Mouse (Mus musculus) embryonic facial prominence, embryonic 11.5 days (tissue): ENCODE measurements at regions not wholly inside any gene's neighbourhood (a gene's known extent, or its start where the extent isn't known, plus 50 kb on each side); places are given as distances from the start of the nearest gene placed in this dataset.
"Not testable (repeated sequence)": the region's sequence is repeated elsewhere in the genome, so short reads cannot be mapped to it uniquely, and the experiment has no call there.

Experiments used
- ATAC-seq: fragments of 200-750 bp; cut with Nextera tagmentation; replicated peaks from 2 replicates; pipeline ENCODE4 v1.8.0; 2017; ENCODE audit warnings: low read depth; ENCODE audit not compliant: insufficient number of reproducible peaks, low FRiP score, low TSS enrichment
- DNase-seq: peaks from one replicate; pipeline ENCODE4 v3.0.0-alpha.2; 2015; ENCODE audit warnings: low spot score
- H3K27ac ChIP-seq: fragments of 300-500 bp; sonication (generic); replicated peaks from 2 replicates; pipeline ENCODE4 v1.5.1; 2014; ENCODE audit warnings: mild to moderate bottlenecking, low read depth, low read length, control low read depth
- H3K27me3 ChIP-seq: fragments of 300-500 bp; sonication (generic); 2 replicates; pipeline ENCODE4 v1.6.1; 2014; ENCODE audit warnings: mild to moderate bottlenecking, low read length, moderate library complexity, mixed read lengths; ENCODE audit not compliant: control insufficient read depth, insufficient read depth
- H3K36me3 ChIP-seq: fragments of 300-500 bp; sonication (generic); replicated peaks from 2 replicates; pipeline ENCODE4 v1.6.1; 2014; ENCODE audit warnings: low read depth, mild to moderate bottlenecking, low read length, moderate library complexity, mixed read lengths; ENCODE audit not compliant: control insufficient read depth, insufficient read depth
- H3K4me1 ChIP-seq: fragments of 300-500 bp; sonication (generic); 2 replicates; pipeline ENCODE4 v1.6.1; 2014; ENCODE audit warnings: low read length, mixed read lengths; ENCODE audit not compliant: control insufficient read depth, insufficient read depth
- H3K4me2 ChIP-seq: fragments of 300-500 bp; sonication (generic); 2 replicates; pipeline ENCODE4 v1.6.1; 2014; ENCODE audit warnings: low read depth, mild to moderate bottlenecking, control low read depth, low read length, moderate library complexity
- H3K4me3 ChIP-seq: fragments of 300-500 bp; sonication (generic); 2 replicates; pipeline ENCODE4 v1.5.1; 2014; ENCODE audit warnings: low read depth, low read length, control low read depth
- H3K9ac ChIP-seq: fragments of 300-500 bp; sonication (generic); replicated peaks from 2 replicates; pipeline ENCODE4 v1.6.1; 2014; ENCODE audit warnings: mild to moderate bottlenecking, control low read depth, low read length
- H3K9me3 ChIP-seq: fragments of 300-500 bp; sonication (generic); replicated peaks from 2 replicates; pipeline ENCODE4 v1.6.1; 2016; ENCODE audit warnings: mild to moderate bottlenecking, low read length, inconsistent platforms, mixed read lengths; ENCODE audit not compliant: control insufficient read depth
- WGBS: fragments of 180-500 bp; shearing (Covaris S2); extraction: QIAGEN DNeasy Blood & Tissue Kit; methylation state at CpG from one replicate; pipeline ENCODE4 v1.1.7; 2014; 5-methylcytosine and 5-hydroxymethylcytosine counted together

DNA sequence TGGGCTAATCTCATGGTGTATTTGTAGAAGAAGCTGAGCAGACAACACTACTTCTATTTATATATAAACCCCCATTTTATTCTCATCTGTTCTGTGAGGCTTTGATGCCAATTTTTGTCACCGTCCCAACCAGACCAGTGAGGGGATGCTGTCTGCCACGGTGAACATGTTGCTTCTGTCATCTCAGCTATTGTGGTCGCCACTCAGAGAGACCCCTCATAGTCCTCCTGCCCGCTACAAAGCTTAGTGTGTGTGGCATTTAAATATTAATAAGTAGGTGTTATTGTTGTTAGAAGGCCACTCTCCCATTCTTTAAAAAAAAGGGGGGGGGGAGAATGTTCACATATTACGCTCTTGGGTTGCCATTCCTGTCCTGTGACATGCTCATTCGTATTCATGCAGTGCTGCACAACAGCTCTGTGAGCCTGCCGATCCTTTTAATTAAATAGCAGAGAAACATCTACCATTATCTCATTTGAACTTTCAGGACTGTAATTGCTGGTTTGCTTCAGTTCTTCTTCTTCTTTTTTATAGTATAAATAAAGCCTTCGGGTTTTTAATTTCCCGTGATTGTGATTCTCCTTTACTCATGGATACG, 161.4 kb downstream of the Enc1 start:
- no peaks in the 10 kb centered on the region for H3K9me3 ChIP-seq
- ATAC-seq (no peak), DNase-seq (no peak)
- H3K27ac ChIP-seq, result no peak overlapping the region
- H3K9ac ChIP-seq, result no peak overlapping the region
- WGBS, result 85% methylated on average over 10 of the region's 10 CpGs
- H3K36me3 ChIP-seq, result no peaks in the 10 kb centered on the region
- no peak overlapping the region for H3K4me2 ChIP-seq
- H3K4me1 ChIP-seq, result no peaks in the 10 kb centered on the region
- H3K4me3 ChIP-seq, result no peak overlapping the region
- H3K27me3 ChIP-seq, result no peaks in the 10 kb centered on the region

DNA sequence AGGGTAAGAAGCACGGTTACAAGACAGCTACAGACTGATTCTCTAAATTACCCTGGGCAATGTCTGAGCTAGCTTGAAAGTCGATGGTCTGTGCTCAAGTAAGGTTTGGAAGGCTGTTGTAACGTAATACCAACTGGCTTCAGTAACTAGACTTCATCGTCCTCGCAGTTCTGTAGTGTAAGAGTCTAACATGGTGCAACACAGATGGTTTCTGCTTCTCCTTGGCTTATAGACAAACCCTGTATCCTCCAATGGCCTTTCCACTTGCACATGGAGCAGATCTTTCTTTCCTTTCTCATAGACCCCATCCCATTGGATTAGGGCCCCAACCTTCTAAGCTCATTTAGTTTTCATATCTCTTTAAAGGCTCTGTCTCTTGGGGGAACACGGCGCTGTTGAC, 160.7 kb downstream of the Enc1 start:
- Histone ChIP-seq H3K27me3 (no peaks in the 10 kb centered on the region), H3K9ac (no peak overlapping the region), H3K4me1 (no peaks in the 10 kb centered on the region), H3K36me3 (no peaks in the 10 kb centered on the region), H3K27ac (no peak overlapping the region), H3K9me3 (no peaks in the 10 kb centered on the region), H3K4me2 (no peak overlapping the region), H3K4me3 (no peak overlapping the region)
- WGBS, result 77% methylated on average over 7 of the region's 7 CpGs
- ATAC-seq (no peak), DNase-seq (no peak)

DNA sequence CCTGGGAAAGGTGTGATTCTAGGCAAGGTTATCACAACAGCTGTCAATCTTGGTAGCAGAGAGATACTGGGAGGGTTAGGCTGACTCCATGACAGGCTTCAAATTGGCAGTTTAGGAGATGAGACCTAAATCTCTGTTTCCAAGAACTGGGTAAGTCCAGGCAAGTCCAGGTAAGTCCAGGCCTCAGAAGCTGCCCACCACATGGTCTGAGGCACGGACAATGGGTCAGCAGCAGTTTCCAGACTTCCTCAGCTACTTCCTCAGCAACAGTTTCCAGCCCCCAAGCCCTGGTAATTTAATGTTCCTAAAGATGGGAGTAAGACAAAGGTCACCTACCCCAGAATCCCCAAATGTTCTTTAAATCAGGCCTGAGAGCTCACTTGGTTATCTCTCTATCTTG, 157.1 kb downstream of the Enc1 start:
- Histone ChIP-seq H3K9me3 (no peaks in the 10 kb centered on the region), H3K36me3 (no peaks in the 10 kb centered on the region), H3K27ac (no peak overlapping the region), H3K4me1 (no peaks in the 10 kb centered on the region), H3K4me3 (no peak overlapping the region), H3K4me2 (no peak overlapping the region), H3K27me3 (no peaks in the 10 kb centered on the region), H3K9ac (no peak overlapping the region)
- no peak for ATAC-seq
- DNase-seq, result no peak
- WGBS, result 88% methylated on average over 1 of the region's 1 CpGs

DNA sequence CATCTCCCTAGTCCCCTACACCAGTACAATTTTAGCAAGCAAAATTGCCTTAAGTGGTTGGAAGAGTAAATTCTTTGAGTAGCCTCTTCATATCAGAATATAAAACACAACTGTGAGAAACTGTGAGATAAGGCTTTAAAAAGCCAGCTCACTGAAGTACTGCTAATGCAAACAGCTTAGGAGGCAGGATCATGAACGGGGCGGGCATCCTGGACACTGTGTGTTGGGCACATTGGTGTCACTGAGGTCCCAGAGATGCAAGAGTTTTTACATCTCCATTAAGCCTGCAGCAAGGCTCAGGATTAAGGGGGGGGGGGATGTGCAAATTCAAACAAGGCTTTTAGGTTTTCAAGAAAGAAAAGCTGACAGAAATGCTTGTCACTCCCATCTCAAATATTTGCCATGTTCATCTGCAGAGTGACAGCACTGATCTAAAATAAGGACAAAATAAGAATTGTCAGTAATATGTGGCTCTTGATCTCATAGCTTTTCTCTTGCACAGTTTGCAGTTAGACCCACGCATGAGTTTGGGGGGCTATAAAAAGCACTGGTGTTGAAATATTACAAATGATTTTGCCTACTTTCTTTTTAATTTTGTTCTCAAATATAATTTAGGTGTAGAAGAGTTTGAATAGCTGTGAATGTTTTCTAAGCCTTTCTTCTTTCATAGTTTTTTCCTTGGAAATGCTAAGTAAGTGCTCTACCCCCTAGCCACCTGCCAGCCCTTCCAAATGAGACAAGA, 156.2 kb downstream of the Enc1 start:
- no peak overlapping the region for H3K4me2 ChIP-seq
- no peak overlapping the region for H3K4me3 ChIP-seq
- WGBS, result 89% methylated on average over 3 of the region's 3 CpGs
- no peaks in the 10 kb centered on the region for H3K27me3 ChIP-seq
- no peaks in the 10 kb centered on the region for H3K36me3 ChIP-seq
- H3K27ac ChIP-seq, result no peak overlapping the region
- no peaks in the 10 kb centered on the region for H3K9me3 ChIP-seq
- no peaks in the 10 kb centered on the region for H3K4me1 ChIP-seq
- ATAC-seq (no peak), DNase-seq (no peak)
- no peak overlapping the region for H3K9ac ChIP-seq

DNA sequence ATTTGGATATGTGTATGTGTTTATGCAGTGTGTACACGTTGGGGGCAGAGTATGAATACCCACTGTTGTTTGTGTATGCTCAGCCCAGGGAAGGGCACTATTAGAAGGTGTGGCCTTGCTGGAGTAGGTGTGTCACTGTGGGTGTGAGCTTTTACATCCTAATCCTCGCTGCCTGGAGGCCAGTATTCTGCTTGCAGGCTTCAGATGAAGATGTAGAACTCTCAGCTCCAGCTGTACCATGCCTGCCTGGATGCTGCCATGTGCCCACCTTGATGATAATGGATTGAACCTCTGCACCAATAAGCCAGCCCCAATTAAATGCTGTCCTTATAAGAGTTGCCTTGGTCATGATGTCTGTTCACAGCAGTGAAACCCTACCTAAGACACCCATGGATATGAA, 155.4 kb downstream of the Enc1 start:
- 72% methylated on average over 2 of the region's 2 CpGs for WGBS
- not testable (repeated sequence) for H3K27ac ChIP-seq, H3K4me3 ChIP-seq, H3K36me3 ChIP-seq, DNase-seq, H3K27me3 ChIP-seq, ATAC-seq, H3K9ac ChIP-seq, H3K4me1 ChIP-seq, H3K9me3 ChIP-seq, H3K4me2 ChIP-seq

DNA sequence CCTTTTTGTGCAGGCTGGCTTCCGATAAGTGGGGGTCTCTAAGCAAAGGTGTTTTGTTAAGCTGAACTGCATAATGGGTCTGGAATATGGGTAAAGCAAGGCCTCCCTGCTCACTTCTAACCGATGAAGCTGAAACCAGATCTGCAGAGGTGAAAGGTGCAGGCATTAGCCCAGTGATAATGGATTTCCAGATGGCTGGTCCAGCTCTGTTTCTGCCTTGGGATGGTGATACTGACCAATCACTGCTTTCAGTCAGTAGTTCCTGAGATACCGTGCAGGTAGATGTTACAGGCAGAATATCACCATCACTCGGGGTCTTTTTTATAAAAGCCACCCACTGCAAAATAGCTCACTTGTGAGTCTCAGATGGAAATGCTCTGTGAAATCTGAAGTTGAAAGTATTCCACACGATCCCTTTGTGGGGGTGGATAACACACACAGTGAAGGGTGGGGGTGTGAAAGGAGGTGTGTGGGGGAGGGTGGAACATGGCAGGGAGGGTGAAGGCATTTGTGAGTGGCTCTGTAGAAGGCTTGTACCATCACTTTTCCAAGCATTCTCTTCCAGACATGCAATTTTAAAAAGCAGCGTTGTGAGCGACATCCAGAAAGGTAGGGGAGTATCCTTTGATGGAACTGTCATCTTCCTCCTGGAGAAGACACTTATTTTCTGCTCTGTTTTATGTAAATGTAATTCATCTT, 154.0 kb downstream of the Enc1 start:
- Histone ChIP-seq H3K27ac (no peak overlapping the region), H3K9ac (no peak overlapping the region), H3K4me1 (no peaks in the 10 kb centered on the region), H3K4me3 (no peak overlapping the region), H3K4me2 (no peak overlapping the region), H3K9me3 (no peaks in the 10 kb centered on the region), H3K36me3 (no peaks in the 10 kb centered on the region), H3K27me3 (no peaks in the 10 kb centered on the region)
- DNase-seq (no peak), ATAC-seq (no peak)
- 71% methylated on average over 7 of the region's 7 CpGs for WGBS

DNA sequence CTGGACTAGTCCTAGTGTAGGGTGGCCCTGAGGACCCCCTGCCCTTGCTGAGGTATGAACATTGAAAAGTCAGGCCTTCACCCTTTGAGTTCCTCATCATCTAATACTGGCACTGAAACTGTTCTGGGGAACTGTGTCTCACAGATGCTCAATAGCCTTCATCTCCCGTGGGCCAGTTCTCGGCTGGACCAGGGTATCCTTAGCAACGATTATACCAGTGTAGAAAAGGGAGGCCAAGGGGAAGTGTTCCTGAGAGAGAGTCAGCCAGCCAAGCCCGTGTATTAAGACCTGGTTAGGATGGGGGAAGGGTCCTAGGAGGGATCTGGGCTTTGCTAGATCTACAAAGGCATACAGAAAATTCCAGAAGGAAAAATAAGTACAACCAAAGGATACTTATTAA, 153.2 kb downstream of the Enc1 start:
- Histone ChIP-seq H3K27ac (no peak overlapping the region), H3K4me1 (no peaks in the 10 kb centered on the region), H3K4me2 (no peak overlapping the region), H3K9ac (no peak overlapping the region), H3K9me3 (no peaks in the 10 kb centered on the region), H3K4me3 (no peak overlapping the region), H3K36me3 (no peaks in the 10 kb centered on the region), H3K27me3 (no peaks in the 10 kb centered on the region)
- ATAC-seq (no peak), DNase-seq (no peak)
- 67% methylated on average over 4 of the region's 4 CpGs for WGBS

DNA sequence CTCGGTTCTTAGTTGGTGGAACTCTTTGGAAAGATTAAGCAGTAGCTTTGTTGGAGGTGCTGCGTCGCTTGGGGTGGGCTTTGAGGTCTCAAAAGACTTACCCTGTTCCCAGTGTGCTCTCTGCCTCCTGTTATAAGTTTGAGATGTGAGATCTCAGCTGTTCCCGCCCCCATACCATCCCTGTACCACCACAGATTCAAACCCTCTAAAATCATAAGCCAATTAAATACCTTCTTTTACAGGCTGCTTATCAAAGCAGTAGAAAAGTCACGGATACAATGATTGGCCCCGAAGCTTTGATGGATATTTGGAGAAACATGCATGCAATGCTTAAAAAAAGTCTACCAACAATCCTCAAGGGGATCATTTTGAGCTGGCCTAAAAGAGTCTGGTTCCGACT, 152.6 kb downstream of the Enc1 start:
- Histone ChIP-seq H3K4me2 (no peak overlapping the region), H3K9ac (no peak overlapping the region), H3K27me3 (no peaks in the 10 kb centered on the region), H3K4me1 (no peaks in the 10 kb centered on the region), H3K27ac (no peak overlapping the region), H3K4me3 (no peak overlapping the region), H3K9me3 (no peaks in the 10 kb centered on the region), H3K36me3 (no peaks in the 10 kb centered on the region)
- WGBS, result 92% methylated on average over 7 of the region's 7 CpGs
- no peak for DNase-seq
- no peak for ATAC-seq
